Mouse (Mus musculus) embryo, embryonic 11.5 days (tissue): ENCODE measurements around the gene Tmem231.

ENCODE experiments used
- DNase-seq: peaks from one replicate; pipeline ENCODE4 v3.0.0-alpha.2; 2012; ENCODE audit warnings: low read depth, low spot score

The Tmem231 gene

GRCm38 (mm10) chr8:111933348-111934076, at the start of gene Tmem231:
Gene Tmem231 (minus strand): TSS chr8:111933881.
- peak; percentile 90 for DNase-seq

- DNase-seq = no peak
Observed at GRCm38 (mm10) chr8:111982116-111982515, 48.4 kb upstream of the Tmem231 start.

GRCm38 (mm10) chr8:111978147-111978546, 44.5 kb upstream of the Tmem231 start:
- DNase-seq = no peak

- no peak for DNase-seq
Observed at GRCm38 (mm10) chr8:111976326-111976725, 42.6 kb upstream of the Tmem231 start.

- no peak for DNase-seq
Observed at GRCm38 (mm10) chr8:111975706-111976105, 42.0 kb upstream of the Tmem231 start.

- DNase-seq = no peak
Observed at GRCm38 (mm10) chr8:111974138-111974537, 40.5 kb upstream of the Tmem231 start.

GRCm38 (mm10) chr8:111968991-111969390, 35.3 kb upstream of the Tmem231 start:
- DNase-seq = no peak

DNA sequence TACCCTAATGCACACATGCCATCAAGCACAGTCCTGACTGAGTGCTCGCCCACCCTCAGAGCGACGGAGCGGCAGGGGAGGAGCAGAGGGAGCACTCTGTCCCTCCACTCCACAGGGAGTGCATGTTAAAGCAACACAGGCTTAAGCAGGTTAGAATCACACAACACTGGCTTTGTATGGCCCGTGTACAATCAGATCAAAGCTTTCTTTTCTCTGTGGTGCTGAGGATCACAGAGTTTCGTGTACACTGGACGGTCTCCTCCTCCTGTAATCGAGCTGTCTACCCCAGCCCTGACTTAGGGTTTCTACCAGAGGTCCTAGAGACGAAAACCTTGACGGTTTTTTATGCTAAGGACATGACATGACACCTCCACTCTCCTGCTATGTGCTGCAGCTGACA, 34.9 kb upstream of the Tmem231 start:
- DNase-seq = no peak

DNA sequence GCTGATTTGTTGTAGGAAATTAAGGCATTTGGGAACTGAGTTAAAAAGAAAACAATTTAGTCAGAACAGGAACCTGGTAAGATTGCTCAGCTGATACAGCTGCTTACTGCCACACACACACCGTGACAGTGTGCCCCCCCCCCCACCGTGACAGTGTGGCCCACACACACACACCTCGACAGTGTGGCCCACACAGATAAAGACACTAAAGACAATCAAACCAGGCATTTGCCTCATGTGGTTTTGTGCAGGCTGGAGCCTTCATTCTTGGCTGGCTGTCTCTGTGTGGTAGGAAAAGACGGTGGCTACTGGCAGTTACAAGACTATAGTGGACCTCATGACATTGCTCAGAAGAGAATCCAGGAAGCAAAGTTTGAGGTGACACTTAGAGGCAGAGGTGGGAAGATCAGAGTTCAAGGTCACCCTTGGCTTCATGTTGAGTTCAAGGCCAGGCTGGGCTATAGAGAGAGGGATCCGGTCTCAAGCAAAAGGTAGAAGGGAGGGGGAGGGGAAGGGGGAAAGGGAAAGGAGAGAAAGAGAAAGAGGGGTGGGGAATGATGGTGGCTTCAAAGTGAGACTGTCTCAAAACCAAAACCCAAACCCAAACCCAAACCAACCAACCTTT, 33.7 kb upstream of the Tmem231 start:
- DNase-seq = no peak

DNA sequence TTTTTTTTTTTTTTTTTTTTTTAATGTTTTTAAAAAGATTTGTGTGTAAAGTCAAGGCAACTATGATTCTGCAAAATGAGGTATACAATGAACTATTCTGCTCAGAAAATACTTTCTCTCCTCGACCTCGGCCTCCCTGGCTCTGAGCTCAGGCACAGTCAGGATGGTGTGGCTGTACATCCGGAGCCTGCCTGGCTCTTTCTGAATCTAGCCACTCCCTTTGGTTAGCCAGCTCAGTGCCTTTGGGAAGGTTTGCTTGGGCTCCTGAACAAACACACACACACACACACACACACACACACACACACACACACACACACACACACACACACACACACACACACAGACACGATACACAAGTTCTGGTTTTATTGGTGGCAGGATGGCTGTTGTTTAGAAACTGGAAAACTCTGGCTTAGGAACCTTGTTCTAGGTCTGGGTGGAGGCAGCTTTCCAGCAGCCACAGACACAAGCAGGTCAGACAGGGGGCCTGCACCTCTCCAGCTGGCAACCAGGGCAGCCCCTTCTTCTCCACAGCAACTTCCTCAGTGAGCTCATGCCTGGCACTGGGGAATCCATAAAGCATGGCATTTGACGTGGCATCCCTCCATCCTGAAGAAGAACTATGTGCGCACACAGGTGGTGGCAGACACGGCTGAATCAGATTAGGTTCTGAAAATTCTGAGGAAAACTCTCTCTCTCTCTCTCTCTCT, 31.3 kb upstream of the Tmem231 start:
- DNase-seq = no peak

DNA sequence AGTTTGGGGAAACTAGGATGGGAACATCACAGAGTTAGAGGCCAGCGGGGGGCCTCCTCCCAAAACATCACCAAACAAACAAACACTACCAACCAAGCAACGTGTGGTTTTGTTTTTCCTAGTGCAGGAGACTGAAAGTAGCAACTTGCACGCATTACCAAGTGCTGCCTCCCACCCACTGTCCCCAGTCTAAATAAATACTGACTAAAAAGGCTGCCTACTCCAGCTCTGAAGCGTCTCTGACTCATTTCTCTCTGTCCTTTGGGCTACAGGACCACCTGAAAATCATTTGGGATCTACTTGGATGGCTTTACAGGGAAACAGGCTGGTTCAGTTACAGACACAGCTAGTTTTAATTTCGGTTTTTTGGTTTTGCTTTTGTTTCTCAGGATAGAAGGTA, 30.7 kb upstream of the Tmem231 start:
- no peak for DNase-seq

DNA sequence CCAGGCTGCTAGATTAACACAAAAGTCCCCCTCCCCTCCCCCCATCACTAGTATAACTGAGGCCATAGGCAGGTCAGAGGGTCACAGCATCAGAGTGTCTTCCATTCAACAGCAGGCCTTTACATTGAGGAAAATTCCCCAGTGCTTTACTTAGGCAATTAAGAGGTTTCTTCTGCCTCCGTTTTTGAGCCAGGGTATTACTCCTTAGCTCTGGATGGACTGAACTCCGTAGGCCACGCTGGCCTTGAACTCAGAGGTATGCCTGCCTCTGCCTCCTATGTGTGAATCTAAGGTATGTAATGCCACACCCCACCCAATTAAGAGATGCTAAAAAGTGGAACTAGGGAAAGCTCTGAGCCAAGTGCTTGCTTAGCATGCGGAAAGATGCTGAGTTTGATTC, 29.9 kb upstream of the Tmem231 start:
- DNase-seq = no peak

DNA sequence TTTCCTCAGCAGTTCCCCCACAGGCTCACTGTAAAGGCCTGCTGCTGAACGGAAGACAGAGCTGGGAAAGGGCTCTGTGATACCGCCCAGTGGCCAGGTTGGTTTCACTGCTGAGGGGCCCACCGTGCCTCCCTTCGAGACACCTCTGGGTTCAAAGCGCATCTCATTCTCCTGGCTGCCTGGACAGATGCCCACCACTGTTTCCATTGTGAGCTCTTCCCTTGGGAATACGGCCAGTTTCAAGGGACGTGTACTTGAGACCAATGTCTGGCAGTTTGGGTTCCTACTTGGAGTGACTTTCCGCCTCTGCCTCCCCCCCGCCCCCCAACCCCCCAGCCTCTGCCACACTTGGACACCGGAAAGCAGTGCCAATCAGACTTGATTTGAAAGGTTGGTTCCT, 29.4 kb upstream of the Tmem231 start:
- DNase-seq = no peak

- no peak for DNase-seq
Observed at GRCm38 (mm10) chr8:111962589-111962988, 28.9 kb upstream of the Tmem231 start.

DNA sequence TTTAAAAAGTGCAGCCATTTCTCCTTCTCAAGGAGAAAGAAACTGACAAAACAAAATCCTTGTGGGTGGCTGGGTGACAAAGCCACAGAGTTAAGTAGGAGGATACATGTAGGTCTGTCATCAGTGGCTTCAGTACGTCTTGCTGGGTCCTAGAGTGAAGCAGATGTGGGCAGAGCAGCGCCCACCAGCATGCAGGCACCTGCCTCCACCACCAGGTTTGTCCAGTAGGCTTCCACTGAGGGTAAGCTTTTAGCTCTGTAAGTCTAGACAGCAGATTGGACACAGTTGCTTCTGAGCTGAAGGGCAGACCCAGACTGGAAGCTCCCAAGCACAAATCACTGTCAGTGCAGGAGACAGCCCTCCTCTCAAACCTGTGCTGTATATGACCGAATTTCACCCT, 27.6 kb upstream of the Tmem231 start:
- DNase-seq = no peak

- no peak for DNase-seq
Observed at GRCm38 (mm10) chr8:111960591-111961321, 27.1 kb upstream of the Tmem231 start.

DNA sequence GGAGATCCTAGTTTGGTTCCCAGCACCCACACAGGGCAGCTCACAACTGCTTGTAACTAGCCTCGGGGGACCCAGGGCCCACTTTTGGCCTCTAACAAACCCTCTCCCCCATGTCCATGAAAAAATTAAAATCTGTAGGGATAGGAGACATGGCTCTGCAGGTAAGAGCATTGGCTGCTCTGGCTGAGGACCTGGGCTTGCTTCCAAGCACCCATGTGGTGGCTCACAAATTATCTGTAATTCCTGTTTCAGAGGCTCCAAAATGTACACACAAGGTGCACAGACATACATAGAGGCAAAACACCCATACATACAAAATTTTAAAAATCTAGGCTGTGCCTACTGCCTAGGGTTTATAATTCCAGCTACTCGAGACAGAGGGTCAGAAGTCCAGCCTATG, 23.6 kb upstream of the Tmem231 start:
- DNase-seq = no peak

DNA sequence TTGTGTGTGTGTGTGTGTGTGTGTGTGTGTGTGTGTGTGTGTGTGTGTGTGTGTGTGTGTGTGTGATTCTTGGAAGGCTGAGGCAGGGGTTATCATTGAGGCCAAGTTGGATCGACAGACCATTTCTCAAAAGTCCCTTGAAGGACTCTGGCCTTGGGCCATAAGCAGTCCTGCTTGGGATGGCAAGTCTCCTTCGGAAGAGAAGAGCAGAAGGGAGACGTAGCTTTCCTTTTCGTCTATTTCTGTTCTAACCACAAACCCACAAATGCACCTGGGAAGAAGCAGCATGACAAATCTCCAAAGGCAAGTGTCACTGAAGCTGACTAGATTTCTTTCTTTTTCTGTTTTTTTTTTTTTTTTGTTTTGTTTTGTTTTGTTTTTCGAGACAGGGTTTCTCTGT, 22.2 kb upstream of the Tmem231 start:
- DNase-seq = no peak

DNA sequence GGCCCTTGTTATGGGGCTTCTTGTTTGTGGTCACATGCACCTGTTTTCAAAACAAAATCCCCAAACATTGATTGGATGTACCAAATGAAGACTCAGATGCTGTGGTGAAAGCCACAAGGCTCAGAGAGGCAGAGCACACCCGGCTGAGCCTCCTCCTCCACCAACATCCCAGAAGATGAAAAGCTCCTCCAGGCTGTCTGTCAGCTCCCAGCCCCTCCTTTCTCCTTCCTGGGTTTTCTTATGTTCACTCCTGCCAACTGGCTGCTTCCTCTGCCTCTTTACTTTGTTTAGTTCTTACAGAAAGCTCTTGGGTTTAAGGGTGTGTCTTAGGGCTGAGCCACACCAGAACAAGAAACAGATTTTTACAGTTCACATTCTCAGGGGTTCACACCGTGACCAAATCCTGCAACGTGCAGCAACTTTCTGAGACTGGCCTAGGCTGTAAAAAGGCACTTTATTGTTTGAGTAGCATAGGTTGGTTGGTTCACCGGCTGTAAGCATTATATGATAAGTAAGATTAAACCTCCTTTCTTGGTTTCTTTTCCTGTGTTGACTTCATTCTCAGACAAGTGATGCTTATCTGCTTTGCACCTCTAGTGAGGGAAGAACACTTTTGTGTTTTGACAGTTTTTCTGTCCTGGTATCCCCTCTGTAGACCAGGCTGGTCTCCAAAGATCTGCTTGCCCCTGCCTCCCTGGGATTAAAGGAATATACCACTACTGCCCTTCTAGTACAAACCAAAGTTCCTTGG, 21.3 kb upstream of the Tmem231 start:
- DNase-seq = no peak

- DNase-seq = no peak
Observed at GRCm38 (mm10) chr8:111951936-111952335, 18.3 kb upstream of the Tmem231 start.

DNA sequence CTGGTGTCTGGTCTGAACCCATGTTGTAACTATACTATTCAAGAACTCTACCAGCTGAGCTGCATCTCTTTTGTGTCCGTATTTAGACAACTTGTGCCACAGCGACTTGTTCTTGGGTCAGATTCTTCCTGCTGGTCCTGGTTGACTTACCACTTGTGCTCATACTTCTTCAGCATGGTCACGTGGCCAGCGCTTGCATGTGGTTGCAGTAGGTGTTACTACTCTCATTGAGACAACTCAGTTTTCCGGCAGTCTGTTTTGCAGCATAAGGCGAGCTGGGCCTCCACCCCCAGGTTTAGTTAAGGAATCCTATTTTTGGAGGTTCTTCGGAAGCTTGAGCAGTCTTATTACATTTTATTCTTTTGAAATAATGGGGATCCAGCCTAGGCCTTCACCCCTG, 17.6 kb upstream of the Tmem231 start:
- DNase-seq = no peak
